Mouse (Mus musculus) embryonic fibroblast, embryonic 13.5 days (primary cell): ENCODE results near the gene Sorbs2. TPM values are rescaled to one million over a fixed set of nuclear protein-coding genes. Genes with fewer than 3 reads are reported as not detected.

Source experiments
- H3K27ac ChIP-seq: 2 replicates; pipeline ENCODE4 v1.5.1; 2012; ENCODE audit warnings: low read length, control low read depth, inconsistent platforms; ENCODE audit not compliant: insufficient read depth
- H3K4me1 ChIP-seq: 2 replicates; pipeline ENCODE4 v1.6.1; 2011; ENCODE audit warnings: low read length; ENCODE audit not compliant: control insufficient read depth, insufficient read depth
- H3K4me3 ChIP-seq: 2 replicates; pipeline ENCODE4 v1.5.1; 2011; ENCODE audit warnings: mild to moderate bottlenecking, control low read depth, low read length; ENCODE audit not compliant: insufficient read depth
- CTCF ChIP-seq: IDR thresholded peaks from 2 replicates; pipeline ENCODE4 v1.5.1; 2011; ENCODE audit warnings: mild to moderate bottlenecking, control low read depth, low read length, moderate library complexity, borderline replicate concordance; ENCODE audit not compliant: insufficient read depth
- POLR2A ChIP-seq: IDR thresholded peaks from 2 replicates; pipeline ENCODE4 v1.6.1; 2011; ENCODE audit warnings: low read depth, mild to moderate bottlenecking, control low read depth, low read length, moderate library complexity
- polyA plus RNA-seq: library from polyadenylated mRNA; stranded (reverse); fragments of >200 nt; gene quantifications from 2 replicates; pipeline ENCODE4 v1.2.4, GENCODE M21; 2011; ENCODE audit warnings: low read depth; ENCODE audit not compliant: missing spikeins, insufficient read length

The Sorbs2 gene
- polyA plus RNA-seq, 1 experiment, result 28.5 TPM

DNA sequence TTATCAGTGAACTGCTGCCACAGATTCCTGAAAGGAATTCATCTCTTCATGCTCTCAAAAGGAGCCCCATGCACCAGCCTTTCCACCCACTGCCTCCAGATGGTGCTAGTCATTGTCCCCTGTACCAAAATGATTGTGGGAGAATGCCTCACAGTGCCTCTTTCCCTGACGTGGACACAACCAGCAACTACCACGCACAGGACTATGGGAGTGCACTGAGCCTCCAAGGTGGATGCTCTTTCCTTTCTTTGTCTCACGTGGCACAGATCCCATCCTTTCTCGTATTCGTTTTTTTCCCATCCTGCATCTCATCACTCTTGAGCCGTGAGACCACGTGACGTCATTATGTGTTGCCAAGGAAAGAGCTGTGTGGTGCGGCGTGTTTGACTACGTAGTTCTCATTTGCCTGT, 288.7 kb downstream of the Sorbs2 start:
- H3K4me1 ChIP-seq, result no peaks in the 10 kb centered on the region
- H3K27ac ChIP-seq, result no peak overlapping the region
- TF ChIP-seq POLR2A, result no peak
- TF ChIP-seq CTCF, result peak; percentile 20; the same call in 1 of the 2 replicates
- H3K4me3 ChIP-seq, result no peak overlapping the region

DNA sequence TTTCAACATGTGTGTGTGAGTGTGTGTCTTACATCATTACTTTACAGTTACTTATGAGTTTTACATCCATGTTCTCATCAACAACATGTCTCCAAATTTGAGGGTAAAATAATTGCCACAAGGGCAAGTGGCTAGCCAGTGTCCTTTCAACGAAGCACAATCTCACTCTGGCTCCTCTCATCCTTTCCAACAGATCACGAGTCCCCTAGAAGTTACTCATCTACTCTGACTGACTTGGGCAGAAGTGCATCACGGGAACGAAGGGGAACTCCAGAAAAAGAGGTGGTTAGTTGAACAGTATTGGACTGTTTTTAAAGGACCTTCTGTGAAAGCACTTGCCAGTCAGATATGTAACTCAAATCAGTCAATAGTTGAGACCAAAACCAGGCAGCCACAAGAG, 291.9 kb downstream of the Sorbs2 start:
- TF ChIP-seq CTCF (no peak), POLR2A (no peak)
- H3K27ac ChIP-seq, result no peak overlapping the region
- H3K4me3 ChIP-seq, result no peak overlapping the region
- H3K4me1 ChIP-seq, result no peaks in the 10 kb centered on the region

DNA sequence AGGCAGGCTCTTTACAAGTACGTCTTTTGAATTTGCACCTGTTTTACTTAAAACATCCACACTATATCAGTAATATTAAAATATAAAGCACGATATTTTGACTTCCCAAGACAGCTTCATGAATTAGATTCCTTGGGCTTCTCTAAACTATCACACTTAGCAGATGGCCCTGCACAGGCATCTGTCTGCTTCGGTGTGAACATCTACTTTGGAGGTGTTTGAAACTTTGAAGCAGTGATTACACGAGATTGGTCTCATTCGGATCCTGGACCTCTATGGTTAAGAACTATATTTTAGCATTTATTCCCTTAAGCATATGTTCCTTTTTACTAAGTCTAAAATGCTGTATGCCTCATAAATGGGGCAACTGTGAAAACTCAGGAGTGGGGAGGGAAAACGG, 301.0 kb downstream of the Sorbs2 start:
- no peaks in the 10 kb centered on the region for H3K4me1 ChIP-seq
- H3K27ac ChIP-seq, result no peak overlapping the region
- no peak overlapping the region for H3K4me3 ChIP-seq
- TF ChIP-seq POLR2A (no peak), CTCF (no peak)

DNA sequence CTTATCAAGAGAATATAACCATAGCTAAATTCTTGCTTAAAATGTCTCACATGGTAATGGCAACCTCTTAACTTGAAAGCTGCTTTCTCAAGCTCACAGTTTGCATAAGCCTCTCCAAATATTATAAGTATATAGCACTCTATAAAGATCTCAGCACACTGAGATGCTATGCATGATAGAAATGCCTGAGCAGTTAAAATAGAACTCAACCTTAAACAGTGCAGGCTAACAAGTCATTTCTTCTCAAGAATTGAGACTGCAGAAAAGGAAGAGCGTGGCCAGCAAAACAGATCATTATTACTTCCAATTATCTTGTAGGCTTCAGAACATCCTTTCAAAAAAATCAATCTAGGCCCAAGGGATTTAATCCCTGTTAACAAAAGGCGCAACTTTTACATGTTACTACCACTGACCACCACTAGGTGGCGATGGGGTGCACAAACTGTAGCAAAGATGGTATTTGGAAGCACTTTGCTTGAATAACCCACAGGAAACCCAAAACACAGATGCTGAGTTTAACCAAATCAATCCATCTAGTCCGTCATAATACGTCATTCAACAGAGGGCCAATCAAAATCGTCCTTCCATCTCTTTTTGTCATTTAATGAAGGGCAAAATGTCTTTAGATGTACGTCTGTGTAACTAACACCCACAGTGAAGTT, 309.3 kb downstream of the Sorbs2 start:
- Histone ChIP-seq H3K27ac (no peak overlapping the region), H3K4me1 (no peaks in the 10 kb centered on the region; the same call in 1 of the 2 replicates), H3K4me3 (no peak overlapping the region)
- TF ChIP-seq POLR2A (no peak), CTCF (no peak)

DNA sequence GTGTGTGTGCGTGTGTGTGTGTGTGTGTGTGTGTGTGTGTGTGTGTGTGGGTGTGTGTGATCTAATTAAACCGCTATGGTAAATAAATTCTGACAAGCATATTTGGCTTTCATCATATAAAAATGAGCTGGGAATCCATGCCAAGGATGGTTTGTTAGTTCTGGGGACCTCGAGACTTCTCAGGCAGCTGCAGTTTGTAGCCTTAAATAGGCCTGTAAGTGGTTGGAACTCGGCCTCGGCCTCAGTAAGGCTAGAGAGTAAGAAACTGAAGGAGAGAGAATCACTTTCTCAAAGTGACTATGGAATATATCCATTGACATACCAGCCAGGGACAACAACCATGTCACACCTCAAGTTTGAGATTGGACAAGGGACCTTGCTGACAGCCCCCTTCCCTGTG, 314.1 kb downstream of the Sorbs2 start:
- no peak overlapping the region for H3K27ac ChIP-seq
- TF ChIP-seq POLR2A (no peak), CTCF (no peak)
- no peak overlapping the region for H3K4me3 ChIP-seq
- no peaks in the 10 kb centered on the region for H3K4me1 ChIP-seq

DNA sequence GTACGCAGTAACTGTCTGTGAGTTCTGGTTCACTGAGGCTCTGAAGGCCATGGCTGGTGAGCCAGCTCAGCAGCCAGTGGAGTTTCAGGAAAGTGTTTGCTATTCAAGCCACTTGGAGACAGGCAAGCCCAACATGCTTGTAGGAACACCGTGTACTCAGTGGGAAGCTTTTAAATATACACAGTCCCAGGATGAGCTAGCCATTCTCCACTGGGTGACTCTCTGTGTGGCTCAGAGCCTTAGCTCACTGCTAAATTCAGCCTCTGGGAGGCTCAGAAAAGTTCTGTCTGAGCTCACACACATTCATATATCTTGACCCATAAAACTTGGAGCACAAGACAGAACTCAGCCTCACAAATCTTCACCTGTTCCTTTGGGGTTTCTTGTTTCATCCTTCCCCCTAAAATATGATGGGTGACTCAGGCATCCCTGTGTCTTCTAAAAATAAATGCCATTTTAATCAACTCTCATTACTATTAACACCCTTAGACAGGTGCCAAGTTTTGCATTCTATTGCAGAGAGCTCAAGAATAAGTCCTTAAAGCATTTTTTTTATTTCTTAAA, 322.5 kb downstream of the Sorbs2 start:
- H3K4me1 ChIP-seq, result no peaks in the 10 kb centered on the region
- H3K27ac ChIP-seq, result no peak overlapping the region
- TF ChIP-seq CTCF (no peak), POLR2A (no peak)
- no peak overlapping the region for H3K4me3 ChIP-seq

DNA sequence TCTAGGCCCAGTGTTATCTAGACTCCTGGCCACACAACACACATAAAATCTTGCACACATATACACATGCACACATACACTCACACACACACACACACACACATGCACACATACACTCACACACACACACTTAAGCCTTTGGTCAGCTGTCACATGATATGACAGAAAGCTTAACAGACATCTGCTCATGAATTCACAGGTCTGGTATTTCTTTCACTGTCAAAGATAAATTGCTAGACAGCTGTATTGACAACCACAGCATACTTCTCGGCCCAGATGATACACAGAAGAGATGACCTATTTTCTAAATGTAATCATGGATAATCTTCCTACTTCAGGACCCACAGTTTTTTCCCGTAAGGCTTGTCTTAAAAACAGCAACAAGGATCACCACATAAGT, 326.3 kb downstream of the Sorbs2 start:
- no peak overlapping the region for H3K27ac ChIP-seq
- H3K4me3 ChIP-seq, result no peak overlapping the region
- TF ChIP-seq CTCF (no peak), POLR2A (no peak)
- H3K4me1 ChIP-seq, result no peaks in the 10 kb centered on the region

DNA sequence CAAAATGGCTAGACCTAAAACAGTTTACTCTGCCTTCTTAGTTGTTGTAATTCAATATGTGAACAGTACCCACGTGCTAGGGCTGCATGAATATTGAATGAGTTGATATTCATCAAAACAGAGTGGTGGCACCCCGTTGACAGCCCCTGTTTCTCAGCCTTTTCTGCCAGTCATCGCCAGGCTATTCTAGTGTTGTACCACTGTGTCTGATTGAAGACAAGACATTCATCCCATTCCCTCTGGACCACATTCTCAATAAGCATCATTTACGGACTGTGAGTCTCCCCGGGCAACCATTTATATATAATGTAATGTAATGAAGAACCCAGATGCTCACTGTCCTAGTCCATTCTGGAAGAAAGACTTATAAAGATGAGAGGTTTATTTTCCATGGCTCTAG, 335.7 kb downstream of the Sorbs2 start:
- no peaks in the 10 kb centered on the region; the same call in 1 of the 2 replicates for H3K4me1 ChIP-seq

DNA sequence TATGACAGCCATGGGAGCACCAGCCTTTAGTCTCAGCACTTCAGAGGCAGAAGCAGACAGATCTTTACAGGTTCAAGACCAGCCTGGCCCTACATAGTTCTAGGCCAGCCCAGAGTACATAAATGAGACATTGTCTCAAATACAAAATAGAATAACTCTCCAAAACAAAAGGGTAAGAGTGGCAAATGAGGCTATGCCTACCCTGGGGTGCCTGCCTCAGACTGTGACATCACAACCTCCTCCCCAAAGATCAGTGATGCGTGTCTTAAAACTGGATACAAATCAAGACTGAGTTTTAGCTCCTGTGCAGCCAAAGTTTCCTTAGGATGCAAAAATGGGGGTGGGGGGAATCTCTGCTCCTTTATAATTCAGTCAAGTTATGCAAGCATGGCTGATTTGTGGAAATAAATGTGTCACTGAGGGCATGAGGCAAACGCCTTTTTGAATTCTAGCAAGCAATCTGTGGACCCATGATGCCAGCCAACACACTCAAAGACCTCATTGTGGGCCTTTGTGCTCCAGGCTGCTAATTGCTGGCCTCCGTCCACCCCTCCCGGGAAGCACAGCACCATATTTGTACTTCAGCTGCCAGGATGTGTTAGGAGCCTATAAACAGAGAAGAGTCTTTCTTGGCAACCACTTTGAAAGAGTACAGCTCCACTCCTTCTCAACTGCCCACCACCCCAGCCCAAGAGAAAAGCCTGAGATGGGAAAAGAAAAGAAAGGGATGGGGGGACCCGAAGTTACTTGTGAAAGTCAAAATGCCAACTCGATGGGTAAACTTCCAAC, 336.7 kb downstream of the Sorbs2 start:
- H3K4me3 ChIP-seq, result no peak overlapping the region
- H3K27ac ChIP-seq, result no peak overlapping the region
- no peak for TF ChIP-seq CTCF
- TF ChIP-seq POLR2A, result no peak
- H3K4me1 ChIP-seq, result no peaks in the 10 kb centered on the region; the same call in 1 of the 2 replicates

More for the DNA sequence above, 335.7 kb downstream of the Sorbs2 start:
- H3K27ac ChIP-seq, result no peak overlapping the region
- TF ChIP-seq POLR2A, result no peak
- no peak for TF ChIP-seq CTCF
- H3K4me3 ChIP-seq, result no peak overlapping the region
